20 mouse cellular contexts compared by ENCODE assay signal in genomic region chr1:171532830-171533229, GRCm38 (mm10). TPM values are rescaled to one million over a fixed set of nuclear protein-coding genes. Genes with fewer than 3 reads are reported as not detected.
DNase-seq lines count a peak whose midpoint lies in the region; ATAC-seq and TF ChIP-seq lines count a peak whose summit lies in the region.
"Had no signal": no experiment of that assay in that cellular context is flagged by ENCODE, and none has a peak within 500 bp of the region (broad histone marks: within the 10 kb centered on the region; RNA-seq: fewer than 3 reads in every experiment).

No protein-coding gene starts in this region.

- no peaks in the 10 kb centered on the region for H3K36me3 ChIP-seq in intestine, postnatal 0 days (ENCODE audit: control insufficient read depth, insufficient read depth)
- no peaks in the 10 kb centered on the region for H3K36me3 ChIP-seq in intestine, embryonic 15.5 days
- no peaks in the 10 kb centered on the region for H3K36me3 ChIP-seq in thymus, adult 2 months (ENCODE audit: control insufficient read depth, insufficient read depth, low read length)
- H3K36me3 ChIP-seq: liver, embryonic 13.5 days; neural tube, embryonic 13.5 days had no signal

- H3K9me3 ChIP-seq in intestine, postnatal 0 days (ENCODE audit: control insufficient read depth): no peaks in the 10 kb centered on the region
- no peaks in the 10 kb centered on the region for H3K9me3 ChIP-seq in intestine, embryonic 15.5 days
- H3K9me3 ChIP-seq: liver, embryonic 13.5 days; neural tube, embryonic 13.5 days had no signal

- no peak overlapping the region for H3K4me3 ChIP-seq in intestine, postnatal 0 days (ENCODE audit: low read depth, low read length)
- no peak overlapping the region for H3K4me3 ChIP-seq in intestine, embryonic 15.5 days (replicated peaks)
- H3K4me3 ChIP-seq in thymus, adult 2 months (ENCODE audit: control insufficient read depth, insufficient read depth, low read length): no peak overlapping the region
- H3K4me3 ChIP-seq: liver, embryonic 13.5 days; neural tube, embryonic 13.5 days had no signal

- no peaks in the 10 kb centered on the region for H3K4me1 ChIP-seq in intestine, postnatal 0 days (replicated peaks; ENCODE audit: control insufficient read depth, insufficient read depth, low read length)
- no peaks in the 10 kb centered on the region for H3K4me1 ChIP-seq in intestine, embryonic 15.5 days (replicated peaks)
- no peaks in the 10 kb centered on the region for H3K4me1 ChIP-seq in thymus, adult 2 months (replicated peaks; ENCODE audit: control insufficient read depth, insufficient read depth, low read length)
- H3K4me1 ChIP-seq: liver, embryonic 13.5 days; neural tube, embryonic 13.5 days had no signal

- no peaks in the 10 kb centered on the region for H3K27me3 ChIP-seq in intestine, postnatal 0 days (replicated peaks; ENCODE audit: control insufficient read depth, insufficient read depth, low read length)
- H3K27me3 ChIP-seq in intestine, embryonic 15.5 days (replicated peaks): no peaks in the 10 kb centered on the region
- no peaks in the 10 kb centered on the region for H3K27me3 ChIP-seq in thymus, adult 2 months (ENCODE audit: control insufficient read depth, insufficient read depth, low read length)
- H3K27me3 ChIP-seq: liver, embryonic 13.5 days; neural tube, embryonic 13.5 days; Patski had no signal

- no peak for TF ChIP-seq POLR2A in thymus, adult 2 months (IDR thresholded peaks at IDR 0.05; ENCODE audit: control insufficient read depth, extremely low read depth, insufficient read depth, low read length, poor library complexity)

- ATAC-seq in intestine, postnatal 0 days: no peak
- ATAC-seq in intestine, embryonic 15.5 days: no peak
- peak; percentile 67 for ATAC-seq in granulocyte monocyte progenitor cell, adult 5-6 weeks (replicated peaks; ENCODE audit: poor library complexity, severe bottlenecking)
- ATAC-seq: forebrain, embryonic 16.5 days; hindbrain, embryonic 16.5 days; Patski had no signal

- H3K27ac ChIP-seq in intestine, postnatal 0 days (ENCODE audit: low read depth, low read length): no peak overlapping the region
- no peak overlapping the region for H3K27ac ChIP-seq in intestine, embryonic 15.5 days
- H3K27ac ChIP-seq in thymus, adult 2 months (ENCODE audit: control insufficient read depth, insufficient read depth, low read length): no peak overlapping the region
- H3K27ac ChIP-seq: liver, embryonic 13.5 days; neural tube, embryonic 13.5 days had no signal

- DNase-seq in thymus, adult 2 months: peak; percentile 10
- DNase-seq in thymus, adult 18-20 months: no peak
- no peak for DNase-seq in adrenal gland, adult 2 months
- DNase-seq in retina, embryonic 14.5 days (ENCODE audit: low spot score): no peak
- DNase-seq: cerebellum, adult 8-10 months; embryo, embryonic 11 days; gastrocnemius, postnatal 10 days; liver, embryonic 13.5 days had no signal

- WGBS in intestine, postnatal 0 days: 52% methylated on average over 2 of the region's 2 CpGs
- 59% methylated on average over 2 of the region's 2 CpGs for WGBS in intestine, embryonic 15.5 days
- WGBS in thymus, adult 2 months: 73% methylated on average over 2 of the region's 2 CpGs

- H3K9ac ChIP-seq in intestine, postnatal 0 days (ENCODE audit: low read depth, low read length): no peak overlapping the region
- no peak overlapping the region for H3K9ac ChIP-seq in intestine, embryonic 15.5 days
- H3K9ac ChIP-seq: liver, embryonic 13.5 days; neural tube, embryonic 13.5 days had no signal

- no peak overlapping the region for H3K4me2 ChIP-seq in intestine, postnatal 0 days (replicated peaks; ENCODE audit: low read depth)
- no peak overlapping the region for H3K4me2 ChIP-seq in intestine, embryonic 15.5 days (replicated peaks)
- H3K4me2 ChIP-seq: liver, embryonic 13.5 days; neural tube, embryonic 13.5 days had no signal

- TF ChIP-seq CTCF in intestine, postnatal 0 days (IDR thresholded peaks at IDR 0.05; ENCODE audit: low read depth): peak; percentile 52
- TF ChIP-seq CTCF in thymus, adult 2 months (IDR thresholded peaks at IDR 0.05; ENCODE audit: borderline replicate concordance, control insufficient read depth, extremely low read depth, insufficient read depth, low read length, poor library complexity): no peak

RNA-seq across cellular contexts. Expression of gene Itln1, which starts 2.3 kb away (rescaled TPM):
- 2.5 and 3.0 TPM in 2 replicates for polyA plus RNA-seq in intestine, postnatal 0 days (2015; fragmentation: Nextera tagmentation; extraction: Ambion mirVana)
- polyA plus RNA-seq in intestine, embryonic 15.5 days (2015; fragmentation: Nextera tagmentation; extraction: Ambion mirVana): 0.15 TPM in 1 of 2 replicates, not detected in the other
- 1.9 and 2.5 TPM in 2 replicates for polyA plus RNA-seq in thymus, adult 2 months (2012; rRNA removed)
- not detected in 2 replicates for total RNA-seq in granulocyte monocyte progenitor cell, adult 5-6 weeks (2014; fragmentation: Nextera tagmentation)
- total RNA-seq in granulocyte monocyte progenitor cell, adult 5-6 weeks (2017): not detected in 2 replicates
- total RNA-seq in adrenal gland, adult 2 months (2021): not detected
- polyA plus RNA-seq in adrenal gland, adult 2 months (2012; rRNA removed): not detected in 2 replicates
- total RNA-seq: gastrocnemius, postnatal 10 days; left cerebral cortex, postnatal 14 days; megakaryocyte, adult 5-6 weeks; midbrain, postnatal 0 days had no signal
- polyA plus RNA-seq: forebrain, embryonic 16.5 days; heart, embryonic 14.5 days; hindbrain, embryonic 16.5 days; kidney, embryonic 16.5 days; liver, embryonic 13.5 days; midbrain, postnatal 0 days; neural tube, embryonic 13.5 days had no signal

RNA-seq across cellular contexts. Expression of gene Cd244a, which starts 26.2 kb away (rescaled TPM):
- 0.37 and 0.44 TPM in 2 replicates for polyA plus RNA-seq in intestine, postnatal 0 days (2015; fragmentation: Nextera tagmentation; extraction: Ambion mirVana)
- 0.48 and 0.88 TPM in 2 replicates for polyA plus RNA-seq in intestine, embryonic 15.5 days (2015; fragmentation: Nextera tagmentation; extraction: Ambion mirVana)
- 1.8 and 1.9 TPM in 2 replicates for polyA plus RNA-seq in thymus, adult 2 months (2012; rRNA removed)
- total RNA-seq in granulocyte monocyte progenitor cell, adult 5-6 weeks (2014; fragmentation: Nextera tagmentation): 5.5 and 6.7 TPM in 2 replicates
- total RNA-seq in granulocyte monocyte progenitor cell, adult 5-6 weeks (2017): 5.6 and 7.9 TPM in 2 replicates
- 1 to 10 TPM in 1 of 2 experiments, under 1 TPM in 1; 0.84 to 1.2 TPM for total RNA-seq in adrenal gland, adult 2 months (2021)
- 0.12 and 0.15 TPM in 2 replicates for polyA plus RNA-seq in adrenal gland, adult 2 months (2012; rRNA removed)
- total RNA-seq: left cerebral cortex, postnatal 14 days; midbrain, postnatal 0 days had no signal
- polyA plus RNA-seq: forebrain, embryonic 16.5 days; heart, embryonic 14.5 days; hindbrain, embryonic 16.5 days; midbrain, postnatal 0 days; neural tube, embryonic 13.5 days; Patski had no signal

RNA-seq across cellular contexts. Expression of gene Alyref2, which starts 29.6 kb away (rescaled TPM):
- 15.4 and 16.1 TPM in 2 replicates for polyA plus RNA-seq in intestine, postnatal 0 days (2015; fragmentation: Nextera tagmentation; extraction: Ambion mirVana)
- 12.0 and 12.2 TPM in 2 replicates for polyA plus RNA-seq in intestine, embryonic 15.5 days (2015; fragmentation: Nextera tagmentation; extraction: Ambion mirVana)
- polyA plus RNA-seq in thymus, adult 2 months (2012; rRNA removed): 5.8 and 6.6 TPM in 2 replicates
- total RNA-seq in granulocyte monocyte progenitor cell, adult 5-6 weeks (2014; fragmentation: Nextera tagmentation): 3.2 and 4.7 TPM in 2 replicates
- total RNA-seq in granulocyte monocyte progenitor cell, adult 5-6 weeks (2017): 6.4 and 13.2 TPM in 2 replicates
- total RNA-seq in adrenal gland, adult 2 months (2021): 1 to 10 TPM; 3.6 to 8.3 TPM
- 2.5 and 4.1 TPM in 2 replicates for polyA plus RNA-seq in adrenal gland, adult 2 months (2012; rRNA removed)
